Mouse (Mus musculus) neural tube, embryonic 15.5 days (tissue): ENCODE data around the gene Sall4. TPM values are rescaled to one million over a fixed set of nuclear protein-coding genes. Genes with fewer than 3 reads are reported as not detected.

ENCODE experiments used
- ATAC-seq: fragments of 200-750 bp; cut with Nextera tagmentation; 2 replicates; pipeline ENCODE4 v1.8.0; 2017; ENCODE audit warnings: mild to moderate bottlenecking, moderate TSS enrichment, moderate library complexity; ENCODE audit not compliant: low FRiP score
- H3K27ac ChIP-seq: fragments of 300-500 bp; sonication (generic); replicated peaks from 2 replicates; pipeline ENCODE4 v1.5.1; 2015; ENCODE audit warnings: mild to moderate bottlenecking, inconsistent platforms
- H3K27me3 ChIP-seq: fragments of 300-500 bp; sonication (generic); replicated peaks from 2 replicates; pipeline ENCODE4 v1.6.1; 2015; ENCODE audit warnings: inconsistent platforms
- H3K36me3 ChIP-seq: fragments of 300-500 bp; sonication (generic); 2 replicates; pipeline ENCODE4 v1.6.1; 2015; ENCODE audit warnings: inconsistent platforms
- H3K4me1 ChIP-seq: fragments of 300-500 bp; sonication (generic); 2 replicates; pipeline ENCODE4 v1.6.1; 2015; ENCODE audit warnings: inconsistent platforms
- H3K4me2 ChIP-seq: fragments of 300-500 bp; sonication (generic); 2 replicates; pipeline ENCODE4 v1.6.1; 2015; ENCODE audit warnings: inconsistent platforms, mild to moderate bottlenecking, moderate library complexity
- H3K4me3 ChIP-seq: fragments of 300-500 bp; sonication (generic); replicated peaks from 2 replicates; pipeline ENCODE4 v1.5.1; 2015; ENCODE audit warnings: mild to moderate bottlenecking, inconsistent platforms
- H3K9ac ChIP-seq: fragments of 300-500 bp; sonication (generic); replicated peaks from 2 replicates; pipeline ENCODE4 v1.6.1; 2015; ENCODE audit warnings: mild to moderate bottlenecking, inconsistent platforms
- H3K9me3 ChIP-seq: fragments of 300-500 bp; sonication (generic); replicated peaks from 2 replicates; pipeline ENCODE4 v1.6.1; 2016; ENCODE audit warnings: inconsistent platforms
- WGBS: fragments of 180-500 bp; shearing (Covaris S2); methylation state at CpG from one replicate; pipeline ENCODE4 v1.1.7; 2015; ENCODE audit warnings: mixed read lengths; 5-methylcytosine and 5-hydroxymethylcytosine counted together
- polyA plus RNA-seq: library from polyadenylated mRNA; unstranded; fragments of >200 nt; fragmentation: Nextera tagmentation; extraction: Ambion mirVana; gene quantifications from 2 replicates; pipeline ENCODE4 v1.2.1, GENCODE M21; 2015

The Sall4 gene
- polyA plus RNA-seq, 1 experiment from 2014 or later = 0.49 TPM

- WGBS = 18% methylated on average over 7 of the region's 7 CpGs
- H3K4me1 ChIP-seq = peaks cover 20% of the 10 kb centered on the region
- H3K9me3 ChIP-seq = no peaks in the 10 kb centered on the region
- no peaks in the 10 kb centered on the region for H3K27me3 ChIP-seq
- H3K36me3 ChIP-seq = no peaks in the 10 kb centered on the region; the same call in 1 of the 2 replicates
- ATAC-seq = no peak
- peak overlapping the region; percentile 65 for H3K4me3 ChIP-seq
- peak overlapping the region; percentile 62 for H3K4me2 ChIP-seq
- peak overlapping the region; percentile 82; the same call in 1 of the 2 replicates for H3K9ac ChIP-seq
- H3K27ac ChIP-seq = peak overlapping the region; percentile 97
Measured at GRCm38 (mm10) chr2:168742649-168743048, 25.1 kb downstream of the Sall4 start.

- WGBS = 9% methylated on average over 26 of the region's 33 CpGs
- peak; percentile 84 for ATAC-seq
- no peaks in the 10 kb centered on the region for H3K9me3 ChIP-seq
Measured at GRCm38 (mm10) chr2:168742059-168742627, 25.6 kb downstream of the Sall4 start, which contains the start of gene Atp9a. Gene Atp9a (minus strand): TSS chr2:168742409.

GRCm38 (mm10) chr2:168741273-168742058 lies 26.3 kb downstream of the Sall4 start:
- Histone ChIP-seq H3K9ac (peak overlapping the region; percentile 82), H3K4me3 (peak overlapping the region; percentile 65), H3K27me3 (no peaks in the 10 kb centered on the region), H3K4me2 (peak overlapping the region; percentile 62), H3K4me1 (peaks cover 20% of the 10 kb centered on the region), H3K27ac (peak overlapping the region; percentile 97), H3K9me3 (no peaks in the 10 kb centered on the region), H3K36me3 (no peaks in the 10 kb centered on the region; the same call in 1 of the 2 replicates)
- ATAC-seq = peak; percentile 88
- WGBS = under 1% methylated on average over 32 of the region's 108 CpGs

More at GRCm38 (mm10) chr2:168742059-168742627, 25.6 kb downstream of the Sall4 start, which contains the start of gene Atp9a:
- H3K27me3 ChIP-seq = no peaks in the 10 kb centered on the region
- H3K4me3 ChIP-seq = peak within 1 kb of the TSS; percentile 65
- peak within 1 kb of the TSS; percentile 97 for H3K27ac ChIP-seq
- peak within 1 kb of the TSS; percentile 82 for H3K9ac ChIP-seq
- no peaks in the 10 kb centered on the region; the same call in 1 of the 2 replicates for H3K36me3 ChIP-seq
- peaks cover 20% of the 10 kb centered on the region for H3K4me1 ChIP-seq
- peak within 1 kb of the TSS; percentile 62 for H3K4me2 ChIP-seq

GRCm38 (mm10) chr2:168740496-168740895 lies 27.2 kb downstream of the Sall4 start:
- Histone ChIP-seq H3K27me3 (no peaks in the 10 kb centered on the region), H3K4me2 (peak overlapping the region; percentile 62), H3K27ac (peak overlapping the region; percentile 97; the same call in 1 of the 2 replicates), H3K36me3 (no peaks in the 10 kb centered on the region; the same call in 1 of the 2 replicates), H3K4me3 (peak overlapping the region; percentile 65), H3K9me3 (no peaks in the 10 kb centered on the region), H3K4me1 (peaks cover 20% of the 10 kb centered on the region), H3K9ac (0 out of 2 replicates have a peak overlapping the region, but pooled peaks have one; percentile 82)
- WGBS = 91% methylated on average over 10 of the region's 10 CpGs
- no peak for ATAC-seq

GRCm38 (mm10) chr2:168738854-168739253 lies 28.9 kb downstream of the Sall4 start:
- H3K27ac ChIP-seq = no peak overlapping the region
- no peaks in the 10 kb centered on the region; the same call in 1 of the 2 replicates for H3K36me3 ChIP-seq
- H3K27me3 ChIP-seq = no peaks in the 10 kb centered on the region
- H3K4me1 ChIP-seq = peaks cover 26% of the 10 kb centered on the region
- H3K4me3 ChIP-seq = no peak overlapping the region
- no peak overlapping the region for H3K9ac ChIP-seq
- 94% methylated on average over 1 of the region's 1 CpGs for WGBS
- no peaks in the 10 kb centered on the region for H3K9me3 ChIP-seq
- ATAC-seq = no peak
- H3K4me2 ChIP-seq = no peak overlapping the region

GRCm38 (mm10) chr2:168737878-168738277 lies 29.9 kb downstream of the Sall4 start:
- no peaks in the 10 kb centered on the region for H3K27me3 ChIP-seq
- peaks cover 26% of the 10 kb centered on the region for H3K4me1 ChIP-seq
- WGBS = 89% methylated on average over 10 of the region's 10 CpGs
- no peak overlapping the region for H3K9ac ChIP-seq
- no peak for ATAC-seq
- H3K27ac ChIP-seq = no peak overlapping the region
- H3K4me2 ChIP-seq = no peak overlapping the region
- H3K9me3 ChIP-seq = no peaks in the 10 kb centered on the region
- no peaks in the 10 kb centered on the region; the same call in 1 of the 2 replicates for H3K36me3 ChIP-seq
- H3K4me3 ChIP-seq = no peak overlapping the region

- H3K27me3 ChIP-seq = no peaks in the 10 kb centered on the region
- no peak overlapping the region for H3K9ac ChIP-seq
- H3K4me3 ChIP-seq = no peak overlapping the region
- no peaks in the 10 kb centered on the region; the same call in 1 of the 2 replicates for H3K36me3 ChIP-seq
- peaks cover 29% of the 10 kb centered on the region for H3K4me1 ChIP-seq
- no peak overlapping the region for H3K27ac ChIP-seq
- whole genome bisulfite sequencing = 56% methylated on average over 11 of the region's 11 CpGs
- H3K9me3 ChIP-seq = no peaks in the 10 kb centered on the region
- no peak for ATAC-seq
- no peak overlapping the region for H3K4me2 ChIP-seq
Measured at GRCm38 (mm10) chr2:168734023-168734422, 33.7 kb downstream of the Sall4 start.

- Histone ChIP-seq H3K9me3 (no peaks in the 10 kb centered on the region), H3K4me2 (no peak overlapping the region), H3K4me1 (peaks cover 34% of the 10 kb centered on the region), H3K36me3 (no peaks in the 10 kb centered on the region), H3K27me3 (no peaks in the 10 kb centered on the region), H3K9ac (no peak overlapping the region), H3K4me3 (no peak overlapping the region), H3K27ac (no peak overlapping the region)
- 60% methylated on average over 8 of the region's 8 CpGs for WGBS
- ATAC-seq = no peak
Measured at GRCm38 (mm10) chr2:168731258-168731657, 36.5 kb downstream of the Sall4 start.

- Histone ChIP-seq H3K9ac (no peak overlapping the region), H3K27ac (no peak overlapping the region), H3K4me3 (no peak overlapping the region), H3K36me3 (no peaks in the 10 kb centered on the region), H3K4me2 (no peak overlapping the region), H3K27me3 (no peaks in the 10 kb centered on the region), H3K4me1 (peaks cover 41% of the 10 kb centered on the region), H3K9me3 (no peaks in the 10 kb centered on the region)
- no peak for ATAC-seq
- 85% methylated on average over 12 of the region's 12 CpGs for WGBS
Measured at GRCm38 (mm10) chr2:168729736-168730135, 38.0 kb downstream of the Sall4 start.

GRCm38 (mm10) chr2:168728045-168728444 lies 39.7 kb downstream of the Sall4 start:
- no peaks in the 10 kb centered on the region for H3K36me3 ChIP-seq
- no peak overlapping the region for H3K27ac ChIP-seq
- no peak overlapping the region for H3K4me2 ChIP-seq
- no peak overlapping the region for H3K9ac ChIP-seq
- H3K4me1 ChIP-seq = peaks cover 35% of the 10 kb centered on the region
- H3K9me3 ChIP-seq = no peaks in the 10 kb centered on the region
- no peak for ATAC-seq
- no peak overlapping the region for H3K4me3 ChIP-seq
- H3K27me3 ChIP-seq = no peaks in the 10 kb centered on the region
- 69% methylated on average over 12 of the region's 12 CpGs for WGBS

- H3K4me1 ChIP-seq = peaks cover 23% of the 10 kb centered on the region
- H3K27ac ChIP-seq = no peak overlapping the region
- ATAC-seq = peak; percentile 60; the same call in 1 of the 2 replicates
- no peaks in the 10 kb centered on the region for H3K9me3 ChIP-seq
- no peaks in the 10 kb centered on the region for H3K27me3 ChIP-seq
- H3K4me2 ChIP-seq = no peak overlapping the region
- H3K4me3 ChIP-seq = no peak overlapping the region
- H3K36me3 ChIP-seq = no peaks in the 10 kb centered on the region
- 40% methylated on average over 6 of the region's 6 CpGs for WGBS
- no peak overlapping the region for H3K9ac ChIP-seq
Measured at GRCm38 (mm10) chr2:168726007-168726406, 41.7 kb downstream of the Sall4 start.
